Mouse (Mus musculus) right cerebral cortex, adult 18-20 months (tissue): Measurements from ENCODE around the gene Top3a.

Experiments used
- DNase-seq: peaks from one replicate; pipeline ENCODE4 v3.0.0; 2022; ENCODE audit warnings: mixed read lengths

Gene Top3a

GRCm38 (mm10) chr11:60774158-60774689, 2.9 kb downstream of the Top3a start:
- no peak for DNase-seq

GRCm38 (mm10) chr11:60772161-60772560, 5.0 kb downstream of the Top3a start:
- DNase-seq: no peak

GRCm38 (mm10) chr11:60770776-60771175, 6.4 kb downstream of the Top3a start:
- no peak for DNase-seq

GRCm38 (mm10) chr11:60769322-60769721, 7.8 kb downstream of the Top3a start:
- DNase-seq: no peak

- no peak for DNase-seq
Measured at GRCm38 (mm10) chr11:60766969-60767368, 10.2 kb downstream of the Top3a start.

- DNase-seq: no peak
Measured at GRCm38 (mm10) chr11:60761681-60762080, 15.5 kb downstream of the Top3a start.

GRCm38 (mm10) chr11:60755570-60755969, 21.6 kb downstream of the Top3a start:
- no peak for DNase-seq

- no peak for DNase-seq
Measured at GRCm38 (mm10) chr11:60740321-60740720, 36.8 kb downstream of the Top3a start.

- DNase-seq: no peak
Measured at GRCm38 (mm10) chr11:60737450-60737849, 39.7 kb downstream of the Top3a start.

- no peak for DNase-seq
Measured at GRCm38 (mm10) chr11:60736491-60736890, 40.7 kb downstream of the Top3a start.

- no peak for DNase-seq
Measured at GRCm38 (mm10) chr11:60735191-60735590, 42.0 kb downstream of the Top3a start.

GRCm38 (mm10) chr11:60734206-60734605, 43.0 kb downstream of the Top3a start:
- no peak for DNase-seq

- DNase-seq: no peak
Measured at GRCm38 (mm10) chr11:60731251-60731650, 45.9 kb downstream of the Top3a start.

GRCm38 (mm10) chr11:60730169-60730568, 47.0 kb downstream of the Top3a start:
- DNase-seq: no peak

GRCm38 (mm10) chr11:60729217-60729641, 47.9 kb downstream of the Top3a start:
- no peak for DNase-seq

- DNase-seq: peak; percentile 97
Measured at GRCm38 (mm10) chr11:60728260-60728761, 48.9 kb downstream of the Top3a start, which contains the start of gene Mief2. Gene Mief2, plus strand, starts transcription at chr11:60728398.

GRCm38 (mm10) chr11:60727392-60728140, 49.6 kb downstream of the Top3a start:
- no peak for DNase-seq

- DNase-seq: peak; percentile 80
Measured at GRCm38 (mm10) chr11:60726601-60727391, 50.4 kb downstream of the Top3a start, which contains the start of gene Flii. Gene Flii, minus strand, starts transcription at chr11:60727263.

- DNase-seq: no peak
Measured at GRCm38 (mm10) chr11:60719263-60719662, 57.9 kb downstream of the Top3a start.

GRCm38 (mm10) chr11:60715833-60716232, 61.3 kb downstream of the Top3a start:
- DNase-seq: no peak

GRCm38 (mm10) chr11:60712639-60713255, 64.4 kb downstream of the Top3a start:
- DNase-seq: no peak

- DNase-seq: no peak
Measured at GRCm38 (mm10) chr11:60712040-60712439, 65.1 kb downstream of the Top3a start.

- no peak for DNase-seq
Measured at GRCm38 (mm10) chr11:60711218-60711617, 65.9 kb downstream of the Top3a start.
